Mouse (Mus musculus) heart, adult 2 months (tissue): ENCODE results near the gene Acot12.

ENCODE experiments used
- CTCF ChIP-seq: fragments of 200-600 bp; IDR thresholded peaks from 2 replicates; pipeline ENCODE4 v1.8.1; 2022; ENCODE audit warnings: antibody characterized with exemption, mild to moderate bottlenecking, moderate library complexity
- EP300 ChIP-seq: fragments of 200-500 bp; IDR thresholded peaks from 2 replicates; pipeline ENCODE4 v1.6.1; 2011; ENCODE audit warnings: low read depth, low read length, control low read depth; ENCODE audit not compliant: insufficient read depth
- POLR2A ChIP-seq: fragments of 200-500 bp; IDR thresholded peaks from 2 replicates; pipeline ENCODE4 v1.6.1; 2011; ENCODE audit warnings: mild to moderate bottlenecking, low read depth, low read length, control low read depth; ENCODE audit not compliant: insufficient read depth

GRCm38 (mm10) chr13:91759791-91760190 lies 18.5 kb downstream of the Acot12 start:
- TF ChIP-seq CTCF (no peak), POLR2A (no peak), EP300 (no peak)
